Mouse (Mus musculus): ENCODE results near the gene Rgs6. TPM values are rescaled to one million over a fixed set of nuclear protein-coding genes. Genes with fewer than 3 reads are reported as not detected.

Rgs6 gene
- polyA plus RNA-seq, 1 experiment = 0.58 TPM

DNA sequence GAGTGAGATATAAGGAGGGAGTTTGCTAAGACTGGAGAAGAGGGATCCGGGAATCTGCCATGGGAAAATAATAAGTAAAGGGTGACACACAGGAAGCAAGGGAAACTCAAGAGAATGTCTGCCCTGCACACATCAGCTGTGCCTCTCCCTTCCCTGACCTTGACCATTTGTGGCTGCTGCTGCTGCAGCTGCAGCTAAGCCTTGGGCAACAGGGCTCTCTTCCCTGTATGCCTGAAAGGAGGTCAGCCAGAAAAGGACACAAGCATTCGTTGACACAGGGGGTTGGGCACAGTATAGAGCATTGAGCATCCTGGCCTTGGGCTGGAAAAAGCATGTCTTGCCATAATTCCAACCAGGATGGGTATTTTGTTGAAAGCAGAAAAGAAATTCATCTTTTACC, 558.8 kb downstream of the Rgs6 start:
- Histone ChIP-seq H3K36me3 (ENCODE audit: control insufficient read depth, insufficient read depth, low read length, poor library complexity, severe bottlenecking) (no peaks in the 10 kb centered on the region), H3K9me3 (replicated peaks; ENCODE audit: control insufficient read depth, insufficient read depth, low read length, poor library complexity, severe bottlenecking) (no peaks in the 10 kb centered on the region), H3K4me3 (ENCODE audit: low read depth, low read length) (no peak overlapping the region), H3K27me3 (ENCODE audit: control insufficient read depth, insufficient read depth, low read length, poor library complexity, severe bottlenecking) (no peaks in the 10 kb centered on the region), H3K9ac (ENCODE audit: low read depth, poor library complexity, severe bottlenecking) (no peak overlapping the region), H3K27ac (ENCODE audit: insufficient read depth, low read length) (no peak overlapping the region), H3K4me1 (ENCODE audit: control insufficient read depth, insufficient read depth, low read length) (no peaks in the 10 kb centered on the region)
- TF ChIP-seq EP300 (IDR thresholded peaks at IDR 0.05; ENCODE audit: insufficient read depth, low read depth, low read length) (no peak), CTCF (IDR thresholded peaks at IDR 0.05; ENCODE audit: low read depth, low read length) (no peak), POLR2A (IDR thresholded peaks at IDR 0.05; ENCODE audit: insufficient read depth, low read length) (no peak)

DNA sequence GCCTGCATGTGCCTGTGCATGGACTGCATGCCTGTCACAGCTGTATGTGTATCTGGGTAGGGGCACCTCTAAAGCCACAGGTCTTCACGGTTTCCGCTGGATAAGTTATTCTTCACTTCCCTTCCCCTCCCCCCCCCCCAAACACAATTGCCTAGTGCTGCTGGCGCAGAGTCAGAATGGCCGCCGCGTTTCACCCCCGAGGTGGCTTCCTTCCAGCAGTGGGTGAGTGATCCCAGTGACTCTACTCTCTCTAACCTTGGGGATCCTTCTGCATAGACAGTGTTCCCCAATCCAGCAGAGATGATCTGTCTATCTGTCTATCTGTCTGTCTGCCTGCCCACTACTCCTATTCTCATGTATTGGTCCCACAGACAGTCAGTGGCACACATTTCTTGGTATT, 561.9 kb downstream of the Rgs6 start:
- no peaks in the 10 kb centered on the region for H3K4me1 ChIP-seq (ENCODE audit: control insufficient read depth, insufficient read depth, low read length)
- H3K27me3 ChIP-seq (ENCODE audit: control insufficient read depth, insufficient read depth, low read length, poor library complexity, severe bottlenecking) = no peaks in the 10 kb centered on the region

DNA sequence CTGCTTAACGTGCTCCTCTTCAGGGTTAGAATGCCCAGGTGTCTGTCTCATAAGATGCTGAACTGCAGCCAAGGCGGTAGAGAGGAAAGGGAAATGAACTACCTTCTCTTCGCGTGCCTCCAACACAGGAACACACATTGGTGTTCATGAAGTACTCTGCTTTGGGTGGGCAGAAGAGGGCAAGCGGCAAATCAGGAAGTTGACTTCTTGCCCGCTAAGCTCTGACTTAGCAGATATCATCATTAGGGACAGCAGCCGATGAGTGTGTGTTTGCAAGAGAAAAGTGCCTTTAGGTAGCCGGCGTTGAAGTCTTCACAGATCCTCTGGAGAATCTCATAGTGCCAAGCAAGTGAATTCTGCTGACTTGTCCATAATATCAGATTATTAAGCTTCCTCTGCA, 562.7 kb downstream of the Rgs6 start:
- Histone ChIP-seq H3K9ac (ENCODE audit: low read depth, poor library complexity, severe bottlenecking) (no peak overlapping the region), H3K4me3 (ENCODE audit: low read depth, low read length) (no peak overlapping the region), H3K27ac (ENCODE audit: insufficient read depth, low read length) (no peak overlapping the region), H3K4me1 (ENCODE audit: control insufficient read depth, insufficient read depth, low read length) (no peaks in the 10 kb centered on the region), H3K36me3 (ENCODE audit: control insufficient read depth, insufficient read depth, low read length, poor library complexity, severe bottlenecking) (no peaks in the 10 kb centered on the region), H3K9me3 (replicated peaks; ENCODE audit: control insufficient read depth, insufficient read depth, low read length, poor library complexity, severe bottlenecking) (no peaks in the 10 kb centered on the region), H3K27me3 (ENCODE audit: control insufficient read depth, insufficient read depth, low read length, poor library complexity, severe bottlenecking) (no peaks in the 10 kb centered on the region)
- TF ChIP-seq EP300 (IDR thresholded peaks at IDR 0.05; ENCODE audit: insufficient read depth, low read depth, low read length) (no peak), POLR2A (IDR thresholded peaks at IDR 0.05; ENCODE audit: insufficient read depth, low read length) (no peak), CTCF (IDR thresholded peaks at IDR 0.05; ENCODE audit: low read depth, low read length) (no peak)

More for the DNA sequence above, 561.9 kb downstream of the Rgs6 start:
- Histone ChIP-seq H3K4me3 (ENCODE audit: low read depth, low read length) (no peak overlapping the region), H3K27ac (ENCODE audit: insufficient read depth, low read length) (no peak overlapping the region), H3K36me3 (ENCODE audit: control insufficient read depth, insufficient read depth, low read length, poor library complexity, severe bottlenecking) (no peaks in the 10 kb centered on the region), H3K9ac (ENCODE audit: low read depth, poor library complexity, severe bottlenecking) (no peak overlapping the region), H3K9me3 (replicated peaks; ENCODE audit: control insufficient read depth, insufficient read depth, low read length, poor library complexity, severe bottlenecking) (no peaks in the 10 kb centered on the region)
- TF ChIP-seq EP300 (IDR thresholded peaks at IDR 0.05; ENCODE audit: insufficient read depth, low read depth, low read length) (no peak), CTCF (IDR thresholded peaks at IDR 0.05; ENCODE audit: low read depth, low read length) (no peak), POLR2A (IDR thresholded peaks at IDR 0.05; ENCODE audit: insufficient read depth, low read length) (no peak)

DNA sequence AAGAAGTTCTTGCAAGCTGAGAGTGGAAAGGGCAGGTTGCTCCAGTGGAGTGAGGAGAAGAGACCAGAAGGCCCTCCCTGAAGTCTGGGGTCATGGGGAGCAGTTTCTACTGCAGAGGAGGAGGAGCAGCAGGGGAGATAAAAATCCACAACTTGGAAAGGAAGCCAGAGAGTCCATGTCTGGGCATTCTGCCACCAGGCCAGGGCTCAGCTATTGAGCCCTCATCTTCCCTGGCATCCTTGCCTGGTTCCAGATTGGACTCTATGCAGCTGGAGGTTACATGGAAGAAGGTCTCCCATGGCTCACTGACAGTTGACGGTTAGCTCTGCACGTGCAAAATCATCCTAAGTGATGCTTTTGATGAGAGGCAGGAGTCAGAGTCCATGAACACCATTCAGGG, 563.4 kb downstream of the Rgs6 start:
- Histone ChIP-seq H3K9me3 (replicated peaks; ENCODE audit: control insufficient read depth, insufficient read depth, low read length, poor library complexity, severe bottlenecking) (no peaks in the 10 kb centered on the region), H3K27ac (ENCODE audit: insufficient read depth, low read length) (no peak overlapping the region), H3K27me3 (ENCODE audit: control insufficient read depth, insufficient read depth, low read length, poor library complexity, severe bottlenecking) (no peaks in the 10 kb centered on the region), H3K9ac (ENCODE audit: low read depth, poor library complexity, severe bottlenecking) (no peak overlapping the region), H3K36me3 (ENCODE audit: control insufficient read depth, insufficient read depth, low read length, poor library complexity, severe bottlenecking) (no peaks in the 10 kb centered on the region), H3K4me1 (ENCODE audit: control insufficient read depth, insufficient read depth, low read length) (no peaks in the 10 kb centered on the region), H3K4me3 (ENCODE audit: low read depth, low read length) (no peak overlapping the region)
- TF ChIP-seq EP300 (IDR thresholded peaks at IDR 0.05; ENCODE audit: insufficient read depth, low read depth, low read length) (no peak), POLR2A (IDR thresholded peaks at IDR 0.05; ENCODE audit: insufficient read depth, low read length) (no peak), CTCF (IDR thresholded peaks at IDR 0.05; ENCODE audit: low read depth, low read length) (no peak)

DNA sequence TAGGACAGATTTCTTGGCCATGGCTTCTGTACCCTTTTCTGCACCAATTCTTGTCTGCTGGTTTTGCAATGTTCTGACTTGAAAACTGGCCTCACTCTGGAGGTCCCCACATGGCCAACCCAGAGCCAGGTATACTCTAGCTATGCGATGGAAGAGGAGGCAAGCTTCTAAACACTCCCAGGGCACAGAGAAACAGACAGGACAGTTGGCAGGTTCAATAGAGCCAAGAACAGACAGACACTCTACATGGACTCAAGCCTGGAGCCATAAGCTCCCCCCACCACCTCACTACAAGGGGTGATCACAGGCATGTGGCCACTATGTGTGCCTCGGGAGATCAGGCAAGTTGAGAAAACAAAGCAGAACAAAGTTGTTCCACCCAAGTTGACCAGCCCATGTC, 572.1 kb downstream of the Rgs6 start:
- H3K4me1 ChIP-seq (ENCODE audit: control insufficient read depth, insufficient read depth, low read length) = no peaks in the 10 kb centered on the region
- H3K27ac ChIP-seq (ENCODE audit: insufficient read depth, low read length) = no peak overlapping the region
- no peaks in the 10 kb centered on the region for H3K36me3 ChIP-seq (ENCODE audit: control insufficient read depth, insufficient read depth, low read length, poor library complexity, severe bottlenecking)
- no peak for TF ChIP-seq EP300 (IDR thresholded peaks at IDR 0.05; ENCODE audit: insufficient read depth, low read depth, low read length)
- TF ChIP-seq CTCF (IDR thresholded peaks at IDR 0.05; ENCODE audit: low read depth, low read length) = no peak
- TF ChIP-seq POLR2A (IDR thresholded peaks at IDR 0.05; ENCODE audit: insufficient read depth, low read length) = no peak
- no peak overlapping the region for H3K9ac ChIP-seq (ENCODE audit: low read depth, poor library complexity, severe bottlenecking)
- no peaks in the 10 kb centered on the region for H3K27me3 ChIP-seq (ENCODE audit: control insufficient read depth, insufficient read depth, low read length, poor library complexity, severe bottlenecking)
- H3K4me3 ChIP-seq (ENCODE audit: low read depth, low read length) = no peak overlapping the region
- no peaks in the 10 kb centered on the region for H3K9me3 ChIP-seq (replicated peaks; ENCODE audit: control insufficient read depth, insufficient read depth, low read length, poor library complexity, severe bottlenecking)

DNA sequence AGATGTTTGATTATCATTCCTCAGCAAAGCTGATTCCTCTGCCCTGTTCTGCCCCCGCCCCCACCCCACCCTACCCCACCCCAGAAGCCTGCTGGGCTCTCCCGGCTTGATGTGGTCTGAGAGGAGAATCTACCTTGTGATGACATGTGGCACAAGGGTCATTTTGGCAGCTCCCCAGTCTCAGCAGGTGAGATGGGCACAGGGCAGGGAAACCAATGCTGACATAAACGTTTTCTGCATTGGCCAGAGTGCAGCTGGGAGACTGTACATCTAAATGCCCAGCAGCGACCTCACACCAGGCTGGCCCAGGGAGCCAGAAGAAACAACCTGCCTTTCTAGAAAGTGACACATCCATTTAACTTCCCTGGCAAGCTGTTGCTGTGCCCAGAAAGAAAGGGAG, 572.6 kb downstream of the Rgs6 start:
- H3K27ac ChIP-seq (ENCODE audit: insufficient read depth, low read length) = no peak overlapping the region
- H3K4me3 ChIP-seq (ENCODE audit: low read depth, low read length) = no peak overlapping the region
- H3K9me3 ChIP-seq (replicated peaks; ENCODE audit: control insufficient read depth, insufficient read depth, low read length, poor library complexity, severe bottlenecking) = no peaks in the 10 kb centered on the region
- TF ChIP-seq CTCF (IDR thresholded peaks at IDR 0.05; ENCODE audit: low read depth, low read length) (no peak), EP300 (IDR thresholded peaks at IDR 0.05; ENCODE audit: insufficient read depth, low read depth, low read length) (no peak), POLR2A (IDR thresholded peaks at IDR 0.05; ENCODE audit: insufficient read depth, low read length) (no peak)
- H3K9ac ChIP-seq (ENCODE audit: low read depth, poor library complexity, severe bottlenecking) = no peak overlapping the region
- H3K4me1 ChIP-seq (ENCODE audit: control insufficient read depth, insufficient read depth, low read length) = no peaks in the 10 kb centered on the region
- no peaks in the 10 kb centered on the region for H3K36me3 ChIP-seq (ENCODE audit: control insufficient read depth, insufficient read depth, low read length, poor library complexity, severe bottlenecking)
- H3K27me3 ChIP-seq (ENCODE audit: control insufficient read depth, insufficient read depth, low read length, poor library complexity, severe bottlenecking) = no peaks in the 10 kb centered on the region

Measured in ES-Bruce4 (cell line).